Mouse (Mus musculus) frontal cortex, postnatal 14 days (tissue): ENCODE results near the gene Mblac1.
"Not testable (repeated sequence)": the region's sequence is repeated elsewhere in the genome, so short reads cannot be mapped to it uniquely, and the experiment has no call there.

Experiments used
- DNase-seq, 2 experiments: peaks; one replicate each; pipeline ENCODE4 v3.0.0; 2022; ENCODE audit warnings: low spot score in 2 of 2

Gene Mblac1

DNA sequence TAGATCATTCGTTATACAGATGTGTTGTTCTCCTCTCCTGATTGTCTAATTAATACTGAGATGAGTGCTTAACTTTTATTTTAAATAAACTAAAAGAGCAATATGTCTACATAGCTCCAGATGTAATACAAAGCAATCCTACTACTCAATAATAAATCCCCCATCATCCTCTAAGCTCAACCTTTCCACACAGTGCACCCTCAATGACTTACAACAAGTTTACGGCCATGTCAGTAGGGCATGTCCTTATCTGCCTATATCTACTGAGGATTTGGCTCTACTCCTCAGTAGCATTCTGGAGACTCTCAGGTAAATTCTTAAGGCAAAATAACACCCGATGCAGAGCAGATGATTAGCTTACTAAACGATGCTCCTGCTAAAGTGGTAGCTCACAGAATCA lies 13.8 kb downstream of the Mblac1 start:
- DNase-seq, result no peak

GRCm38 (mm10) chr5:138216632-138217031 lies 22.5 kb downstream of the Mblac1 start:
- DNase-seq, result not testable (repeated sequence)

- DNase-seq, result no peak
Observed at GRCm38 (mm10) chr5:138219864-138220263, 25.8 kb downstream of the Mblac1 start.

- peak; percentile 45 to 82 for DNase-seq
Observed at GRCm38 (mm10) chr5:138222111-138222510, 28.0 kb downstream of the Mblac1 start.

GRCm38 (mm10) chr5:138223287-138223686 lies 29.2 kb downstream of the Mblac1 start:
- no peak for DNase-seq

DNA sequence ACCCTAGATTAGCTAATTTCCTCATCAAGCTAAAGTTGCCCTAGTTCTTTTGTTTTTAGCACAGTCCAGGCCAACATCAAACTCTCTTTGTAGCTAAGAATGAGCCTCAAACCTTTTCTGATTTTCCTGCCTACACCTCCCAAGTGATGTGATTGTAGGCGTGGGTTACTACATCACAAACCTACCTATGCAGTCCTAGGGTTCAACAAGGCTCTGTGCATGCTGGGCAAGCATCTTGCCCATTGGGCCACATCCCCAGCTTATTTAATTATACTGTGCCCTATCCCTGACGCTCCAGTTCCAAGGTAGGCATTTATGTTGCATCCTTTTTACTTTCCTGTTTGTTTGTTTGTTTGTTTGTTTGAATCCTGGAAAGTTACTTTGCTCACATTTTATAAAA lies 31.6 kb downstream of the Mblac1 start, which contains the start of gene Nxpe5:
Gene Nxpe5 (plus strand): TSS at position 199 of the 400 bp plus-strand sequence.
- no peak for DNase-seq

GRCm38 (mm10) chr5:138226491-138226890 lies 32.4 kb downstream of the Mblac1 start:
- DNase-seq, result no peak

- no peak for DNase-seq
Observed at GRCm38 (mm10) chr5:138227367-138227766, 33.3 kb downstream of the Mblac1 start.

GRCm38 (mm10) chr5:138228026-138228425 lies 33.9 kb downstream of the Mblac1 start:
- peak in 1 of 2 experiments; percentile 5 for DNase-seq

GRCm38 (mm10) chr5:138229511-138229910 lies 35.4 kb downstream of the Mblac1 start:
- DNase-seq, result no peak

DNA sequence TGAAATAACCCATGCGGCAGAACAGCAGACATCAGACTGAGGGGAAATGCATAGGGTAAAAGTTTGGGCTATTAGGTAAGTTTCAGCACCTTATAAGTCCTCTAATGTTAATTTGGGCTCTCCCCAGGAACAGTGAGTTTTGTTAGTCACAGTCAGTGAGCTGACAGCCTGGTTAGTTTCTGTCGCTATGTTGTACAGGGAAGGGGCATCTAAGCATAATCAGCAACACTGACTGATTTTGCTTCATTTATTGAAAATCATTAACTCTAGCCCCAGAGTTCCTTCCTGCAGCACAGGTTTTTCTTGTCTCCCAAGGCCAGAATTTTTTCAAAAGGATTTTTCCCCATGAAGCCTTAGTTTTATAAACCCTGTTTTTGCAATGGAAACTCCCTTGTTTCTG lies 39.7 kb downstream of the Mblac1 start:
- no peak for DNase-seq

DNA sequence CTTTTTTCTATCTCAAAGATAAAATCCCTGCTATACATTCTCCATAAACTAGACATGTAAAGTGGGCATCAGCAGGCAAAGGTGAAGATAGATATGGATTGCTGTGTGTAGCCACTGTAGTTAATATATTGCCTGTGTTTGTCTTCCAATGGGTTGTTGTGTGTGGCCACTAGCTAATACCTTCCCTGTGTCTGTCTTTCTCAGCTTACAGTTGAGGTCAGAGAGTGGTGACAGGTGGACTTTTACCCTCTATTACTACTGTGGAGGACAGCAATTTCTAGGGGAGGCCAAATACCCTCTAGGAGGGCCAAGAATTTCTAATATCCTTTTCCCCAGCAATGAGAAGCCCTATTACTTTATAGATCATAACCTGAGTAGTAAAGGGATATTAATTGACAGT lies 40.1 kb downstream of the Mblac1 start:
- DNase-seq, result no peak

DNA sequence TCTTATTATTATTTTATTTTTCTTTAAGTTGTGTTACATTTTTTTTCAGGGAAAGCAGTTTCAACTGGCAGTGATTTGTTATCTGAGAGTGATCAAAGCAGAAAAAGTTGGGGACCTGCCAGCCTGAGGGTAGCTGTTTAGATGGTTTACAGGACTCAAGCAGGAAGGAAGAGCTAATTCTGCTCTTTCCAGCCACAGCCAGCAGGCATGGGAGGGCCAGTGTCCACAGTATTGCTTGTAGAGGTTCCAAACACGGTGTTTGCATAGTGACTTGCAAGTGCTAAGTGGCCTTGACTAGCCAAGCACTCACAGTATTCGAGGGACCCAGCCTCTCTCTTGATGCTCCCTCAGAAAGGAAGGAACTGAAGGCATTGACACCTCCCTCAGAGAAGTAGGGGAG lies 47.4 kb downstream of the Mblac1 start:
- no peak for DNase-seq
